Mouse (Mus musculus) spleen, postnatal 14 days (tissue): ENCODE results near the gene Gfod2.

Experiments
- DNase-seq, 2 experiments: peaks; one replicate each; pipeline ENCODE4 v3.0.0; 2021 to 2022; ENCODE audit warnings: low spot score in 2 of 2

Gene Gfod2

GRCm38 (mm10) chr8:105702731-105703415 is 55.6 kb downstream of the Gfod2 start:
- DNase-seq: no peak

DNA sequence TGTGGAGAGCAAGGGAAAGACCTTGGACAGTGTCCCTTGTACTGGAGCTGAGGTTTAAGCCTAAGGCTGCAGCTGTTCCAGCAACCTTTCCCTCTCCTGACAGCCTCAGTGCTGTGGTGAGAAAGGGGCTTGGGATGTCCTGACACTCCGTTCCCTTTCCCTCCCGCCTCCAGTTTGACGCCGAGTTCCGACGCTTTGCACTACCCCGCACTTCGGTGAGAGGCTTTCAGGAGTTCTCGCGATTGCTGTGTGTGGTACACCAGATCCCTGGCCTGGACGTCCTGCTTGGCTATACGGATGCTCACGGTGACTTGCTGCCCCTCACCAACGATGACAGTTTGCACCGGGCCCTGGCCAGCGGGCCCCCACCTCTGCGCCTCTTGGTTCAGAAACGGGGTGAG is 56.5 kb downstream of the Gfod2 start:
- DNase-seq: no peak

GRCm38 (mm10) chr8:105700966-105701824 is 57.3 kb downstream of the Gfod2 start, which contains the start of the genes Acd and Pard6a:
Acd (minus strand) TSS chr8:105701102.
Pard6a (plus strand) TSS chr8:105701148.
- DNase-seq: peak; percentile 96

GRCm38 (mm10) chr8:105700566-105700965 is 57.9 kb downstream of the Gfod2 start:
- DNase-seq: peak; percentile 51 to 62

DNA sequence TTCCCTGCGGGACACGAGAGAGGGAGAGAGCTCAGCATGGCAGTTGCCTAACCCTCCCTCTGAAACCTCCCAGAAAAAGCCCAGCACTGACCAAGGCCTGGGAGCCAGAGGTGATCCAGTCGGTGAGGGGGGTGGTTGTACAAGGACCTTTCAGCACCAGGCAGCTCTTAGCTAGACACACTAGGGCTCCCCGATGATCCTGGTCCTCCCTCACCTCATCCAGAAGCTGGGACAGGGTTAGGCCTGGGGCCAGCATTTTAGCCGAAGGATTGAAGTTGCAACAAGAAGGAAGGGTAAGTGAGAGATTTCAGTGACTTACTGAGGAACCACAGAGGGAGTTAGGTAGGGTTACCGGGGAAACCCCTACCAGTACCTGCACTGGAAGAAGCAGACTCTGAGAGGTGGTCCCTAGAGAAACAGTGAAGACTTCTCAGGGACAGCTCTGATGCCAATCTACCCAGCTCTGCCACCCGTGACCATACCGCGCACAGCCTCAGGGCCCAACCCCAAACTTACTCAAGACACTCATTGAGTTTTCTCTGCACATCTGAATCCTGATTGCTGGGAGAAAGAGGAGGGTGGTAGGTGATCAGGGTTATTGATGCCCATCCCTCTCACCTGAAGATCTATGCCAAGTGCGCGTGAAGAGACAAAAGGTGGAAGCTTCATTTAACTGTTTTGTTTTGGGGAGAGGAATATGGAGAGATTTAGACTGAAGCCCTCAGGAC is 58.8 kb downstream of the Gfod2 start:
- DNase-seq: no peak

- no peak for DNase-seq
These were observed 59.7 kb downstream of the Gfod2 start for GRCm38 (mm10) chr8:105698734-105699133.

- DNase-seq: no peak
These were observed 61.2 kb downstream of the Gfod2 start for GRCm38 (mm10) chr8:105697196-105697780.

DNA sequence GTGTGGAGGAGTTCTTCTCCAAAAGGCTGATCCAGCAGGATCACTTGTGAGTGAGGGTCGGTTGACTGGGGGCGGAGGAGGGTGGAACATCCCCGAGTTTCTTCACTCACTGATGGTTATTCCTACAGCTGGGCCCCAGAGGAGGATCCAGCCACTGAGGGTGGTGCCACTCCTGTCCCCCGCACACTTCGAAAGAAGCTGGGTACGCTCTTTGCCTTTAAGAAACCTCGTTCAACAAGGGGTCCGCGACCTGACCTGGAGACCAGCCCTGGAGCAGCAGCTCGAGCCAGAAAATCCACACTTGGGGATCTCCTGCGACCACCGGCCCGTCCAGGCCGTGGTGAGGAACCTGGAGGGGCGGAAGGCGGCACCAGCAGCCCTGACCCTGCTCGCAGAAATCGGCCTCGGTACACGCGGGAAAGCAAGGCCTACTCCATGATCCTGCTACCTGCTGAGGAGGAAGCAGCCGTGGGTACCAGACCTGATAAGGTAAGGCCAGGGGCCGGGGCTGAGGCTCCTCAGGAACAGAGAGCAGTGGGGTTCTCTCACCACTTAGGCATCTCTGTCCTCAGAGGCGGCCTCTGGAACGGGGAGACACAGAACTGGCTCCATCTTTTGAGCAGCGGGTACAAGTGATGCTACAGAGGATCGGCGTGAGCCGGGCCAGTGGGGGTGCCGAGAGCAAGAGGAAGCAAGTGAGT is 63.2 kb downstream of the Gfod2 start:
- DNase-seq: no peak

DNA sequence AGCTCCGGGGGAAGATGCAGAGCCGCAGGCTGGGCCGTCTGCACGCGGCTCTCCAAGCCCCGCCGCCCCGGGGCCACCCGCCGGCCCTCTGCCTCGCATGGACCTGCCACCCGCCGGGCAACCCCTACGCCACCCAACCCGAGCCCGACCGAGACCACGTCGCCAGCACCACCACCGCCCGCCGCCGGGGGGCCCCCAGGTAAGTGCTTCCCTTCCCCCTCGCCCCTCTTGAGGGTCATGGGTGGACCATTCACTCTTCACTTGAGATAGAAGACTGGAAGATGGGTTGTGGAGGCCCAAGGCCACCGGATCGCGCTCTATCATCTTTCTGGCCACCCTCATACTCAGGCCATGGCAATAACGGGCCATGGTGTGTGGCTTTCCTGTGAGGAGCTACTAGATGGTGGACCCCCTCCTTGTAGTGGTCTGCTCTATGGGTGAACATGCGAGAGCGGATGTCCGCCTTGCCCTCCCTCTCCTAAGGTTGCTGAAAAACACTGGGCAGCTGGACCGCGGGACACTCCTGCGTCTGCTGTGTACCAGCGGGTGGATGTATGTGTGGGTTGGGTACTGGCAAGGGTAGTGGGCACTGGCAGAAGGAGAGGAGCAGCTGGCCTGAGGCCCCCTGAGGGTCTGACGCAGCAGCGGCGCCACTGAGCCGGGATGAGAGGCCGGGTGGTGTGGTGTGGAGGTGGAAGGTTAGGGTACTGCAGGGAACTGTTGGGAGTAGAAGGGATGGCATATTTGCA is 64.2 kb downstream of the Gfod2 start:
- DNase-seq: no peak

GRCm38 (mm10) chr8:105693648-105694047 is 64.8 kb downstream of the Gfod2 start:
- no peak for DNase-seq

DNA sequence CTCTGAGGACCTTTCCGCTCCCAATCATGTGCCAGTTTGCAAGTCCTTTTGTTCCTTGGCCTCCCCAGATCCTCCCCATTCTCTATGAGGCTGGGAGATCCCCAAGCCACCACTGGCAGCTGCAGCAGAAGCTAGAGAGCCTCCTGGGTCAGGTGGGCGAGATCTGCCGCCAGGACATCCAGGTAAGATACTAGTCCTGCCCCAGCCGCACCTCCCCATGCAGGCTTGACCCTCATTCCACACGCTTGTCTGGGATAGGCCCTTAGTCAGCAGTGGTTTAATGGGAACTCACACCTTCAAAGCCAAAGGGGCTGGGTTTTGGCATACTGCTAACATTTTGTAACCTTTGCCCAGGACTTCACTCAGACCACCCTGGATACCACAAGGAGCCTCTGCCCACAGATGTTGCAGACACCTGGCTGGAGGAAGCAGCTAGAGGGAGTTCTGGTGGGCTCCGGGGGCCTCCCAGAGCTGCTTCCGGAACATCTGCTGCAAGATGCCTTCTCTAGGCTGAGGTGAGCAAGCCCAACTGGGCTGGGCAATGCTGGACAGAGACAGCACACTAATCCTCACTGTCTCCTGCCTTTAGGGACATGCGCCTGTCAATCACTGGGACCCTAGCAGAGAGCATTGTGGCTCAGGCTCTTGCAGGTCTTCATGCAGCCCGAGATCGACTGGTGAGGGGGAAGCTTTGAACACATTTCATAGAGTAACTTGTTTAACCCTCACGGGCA is 65.8 kb downstream of the Gfod2 start:
- no peak for DNase-seq

- no peak for DNase-seq
These were observed 67.5 kb downstream of the Gfod2 start for GRCm38 (mm10) chr8:105690978-105691377.

GRCm38 (mm10) chr8:105689983-105690360 is 68.5 kb downstream of the Gfod2 start:
- DNase-seq: no peak

DNA sequence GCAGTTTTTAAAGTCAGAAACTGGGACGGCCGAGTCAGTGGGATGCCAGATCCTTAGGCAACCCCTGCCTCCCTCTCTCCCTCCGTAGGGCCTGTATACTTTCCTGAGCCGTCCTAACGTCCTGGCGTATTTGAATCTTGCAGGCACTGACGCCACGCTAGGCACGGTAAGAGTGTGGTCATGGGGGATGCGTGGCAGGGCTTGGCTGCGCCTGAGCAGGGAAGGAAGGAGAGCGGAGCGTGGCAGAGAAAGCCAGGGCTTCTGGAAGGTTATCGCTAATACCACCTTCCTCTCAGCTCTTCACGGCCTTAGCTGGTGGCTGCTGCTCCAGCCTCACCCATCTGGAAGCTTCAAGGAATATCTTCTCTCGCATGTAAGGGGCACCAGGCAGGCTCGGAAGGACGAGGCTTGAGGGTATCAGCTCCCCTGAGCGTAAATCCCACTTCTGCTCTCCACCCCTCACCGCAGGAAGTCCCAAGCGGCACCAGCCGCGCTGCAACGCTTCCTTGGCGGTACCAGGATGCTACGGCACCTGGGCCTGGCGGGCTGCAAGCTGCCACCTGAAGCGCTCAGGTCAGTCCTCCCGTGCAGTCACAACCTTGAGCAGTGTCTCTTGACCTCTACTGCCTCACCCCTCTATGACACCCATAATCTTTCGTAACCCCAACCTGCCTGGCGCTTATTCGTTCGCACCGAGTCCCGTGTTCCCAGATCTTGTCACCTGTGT is 69.0 kb downstream of the Gfod2 start:
- DNase-seq: no peak

DNA sequence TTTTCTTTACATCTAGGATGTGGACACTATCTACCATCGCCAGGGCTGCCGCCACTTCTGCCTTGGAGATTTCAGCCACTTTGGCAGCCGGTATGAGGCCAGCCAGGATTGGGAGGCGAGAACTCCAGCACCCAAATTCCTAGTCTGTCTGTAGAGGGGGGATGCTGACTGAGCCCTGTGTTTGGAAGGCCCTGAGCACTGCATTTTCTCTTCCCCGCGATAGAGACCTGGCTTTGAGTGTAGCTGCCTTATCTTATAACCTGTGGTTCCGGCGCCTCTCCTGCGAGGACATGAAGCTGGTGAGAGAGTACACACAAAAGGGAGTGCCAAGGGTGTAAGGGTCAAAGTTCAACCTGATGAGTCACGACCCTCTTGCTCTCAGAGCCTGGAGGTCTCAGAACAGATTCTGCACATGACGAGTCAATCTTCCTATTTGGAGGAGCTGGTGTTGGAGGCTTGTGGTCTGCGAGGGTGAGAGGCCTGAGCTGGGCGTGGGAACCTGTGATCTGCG is 70.2 kb downstream of the Gfod2 start:
- no peak for DNase-seq

- DNase-seq: no peak
These were observed 71.0 kb downstream of the Gfod2 start for GRCm38 (mm10) chr8:105687512-105687911.

DNA sequence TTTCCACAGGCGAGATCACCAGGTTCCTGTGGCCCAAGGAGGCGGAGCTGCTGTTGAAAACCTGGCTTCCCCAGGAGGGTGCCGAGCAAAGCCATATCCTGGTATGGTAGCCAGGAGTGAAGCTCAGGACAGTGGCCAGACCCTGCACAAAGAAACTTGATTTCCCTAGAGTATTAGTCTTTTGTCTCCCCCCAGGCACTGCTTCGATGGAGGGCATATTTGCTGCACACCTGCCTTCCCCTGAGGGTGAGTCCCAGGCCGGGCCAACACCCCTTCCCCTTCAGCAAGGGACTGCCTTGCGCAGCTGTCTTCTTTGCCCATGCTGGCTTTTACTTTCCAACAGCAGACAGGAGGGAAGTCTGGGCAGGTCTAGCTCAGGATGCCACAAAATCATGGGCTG is 71.9 kb downstream of the Gfod2 start:
- DNase-seq: no peak

DNA sequence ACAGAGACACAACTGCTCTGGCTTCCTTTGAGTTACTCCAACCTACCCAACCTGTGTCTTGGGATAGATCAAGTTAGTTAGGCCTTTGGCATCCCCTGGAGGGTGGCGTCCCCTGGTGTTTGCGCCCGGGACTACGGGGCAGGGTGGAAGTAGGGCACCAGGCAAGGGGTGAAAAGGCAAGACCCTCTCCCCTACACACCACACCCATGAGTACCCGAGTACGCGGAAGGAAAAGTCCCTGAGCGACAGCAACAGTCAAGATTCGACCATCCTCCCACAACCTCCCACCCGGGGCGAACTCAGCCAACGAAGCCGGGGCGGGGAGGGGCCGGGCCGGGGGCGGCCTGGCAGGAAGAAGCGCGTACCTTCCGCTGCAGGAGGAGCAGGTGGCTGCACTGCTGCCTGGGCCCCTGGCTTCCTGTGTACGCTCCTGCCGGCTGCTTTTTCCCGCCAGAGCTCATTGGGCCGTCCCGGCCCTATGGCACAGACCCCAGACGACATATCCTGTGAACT is 72.6 kb downstream of the Gfod2 start, which contains the start of gene Carmil2:
Gene Carmil2, plus strand, starts transcription at position 479 of the 513 bp plus-strand sequence.
- DNase-seq: peak; percentile 70 to 82

GRCm38 (mm10) chr8:105685325-105685724 is 73.1 kb downstream of the Gfod2 start:
- no peak for DNase-seq
